Mouse (Mus musculus): ENCODE data around the gene 1700061G19Rik. TPM values are rescaled to one million over a fixed set of nuclear protein-coding genes. Genes with fewer than 3 reads are reported as not detected.

The 1700061G19Rik gene
- polyA plus RNA-seq, 1 experiment from 2014 or later = 0.63 TPM

DNA sequence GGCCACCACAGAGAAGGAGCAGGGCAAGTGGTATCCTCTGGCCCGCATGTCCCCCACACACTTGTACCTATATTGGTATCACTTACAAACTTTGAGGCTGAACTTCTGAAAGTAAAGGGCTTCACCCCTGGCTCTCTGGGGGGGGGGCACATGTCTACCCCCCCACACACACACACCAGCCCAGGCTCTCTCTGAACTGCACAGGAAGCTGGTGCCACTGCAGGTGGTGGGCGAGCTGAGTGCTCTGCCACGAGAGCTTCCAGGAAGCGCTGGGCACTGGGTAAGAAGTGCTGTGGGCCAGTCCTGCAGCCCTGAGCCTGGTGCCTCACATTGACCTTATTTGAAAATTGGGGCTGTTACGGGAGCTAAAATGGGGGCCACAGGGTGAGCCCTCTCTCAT is 31.6 kb upstream of the 1700061G19Rik start:
- H3K4me1 ChIP-seq = no peaks in the 10 kb centered on the region
- no peak for ATAC-seq (ENCODE audit: insufficient read depth, low FRiP score, low read depth)
- 80% methylated on average over 5 of the region's 5 CpGs for WGBS
- no peak overlapping the region for H3K27ac ChIP-seq
- H3K4me3 ChIP-seq (replicated peaks) = no peak overlapping the region
- H3K4me2 ChIP-seq = no peak overlapping the region
- H3K36me3 ChIP-seq = no peaks in the 10 kb centered on the region
- no peaks in the 10 kb centered on the region for H3K9me3 ChIP-seq
- no peak overlapping the region for H3K9ac ChIP-seq
- no peaks in the 10 kb centered on the region for H3K27me3 ChIP-seq (replicated peaks)

DNA sequence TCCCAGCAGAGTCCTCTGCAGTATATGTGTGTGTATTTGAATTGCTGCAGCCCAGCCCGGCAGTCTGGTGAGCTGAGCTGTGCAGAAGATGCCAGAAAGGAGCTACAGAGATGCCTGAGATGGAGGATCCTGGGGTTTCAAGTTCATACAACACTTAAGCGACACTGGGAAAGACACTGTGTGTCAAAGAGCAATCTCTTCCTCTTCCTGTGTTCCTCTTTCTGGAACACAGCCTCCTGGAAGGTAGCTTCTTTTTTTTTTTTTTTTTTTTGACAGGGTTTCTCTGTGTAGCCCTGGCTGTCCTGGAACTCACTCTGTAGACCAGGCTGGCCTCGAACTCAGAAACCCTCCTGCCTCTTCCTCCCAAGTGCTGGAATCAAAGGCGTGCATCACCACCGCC is 26.5 kb upstream of the 1700061G19Rik start:
- no peaks in the 10 kb centered on the region for H3K27me3 ChIP-seq (replicated peaks)
- no peak for ATAC-seq (ENCODE audit: insufficient read depth, low FRiP score, low read depth)
- no peak overlapping the region for H3K27ac ChIP-seq
- WGBS = 78% methylated on average over 5 of the region's 5 CpGs
- H3K4me3 ChIP-seq (replicated peaks) = no peak overlapping the region
- no peaks in the 10 kb centered on the region for H3K4me1 ChIP-seq
- H3K9ac ChIP-seq = no peak overlapping the region
- no peaks in the 10 kb centered on the region for H3K9me3 ChIP-seq
- no peaks in the 10 kb centered on the region for H3K36me3 ChIP-seq
- no peak overlapping the region for H3K4me2 ChIP-seq

DNA sequence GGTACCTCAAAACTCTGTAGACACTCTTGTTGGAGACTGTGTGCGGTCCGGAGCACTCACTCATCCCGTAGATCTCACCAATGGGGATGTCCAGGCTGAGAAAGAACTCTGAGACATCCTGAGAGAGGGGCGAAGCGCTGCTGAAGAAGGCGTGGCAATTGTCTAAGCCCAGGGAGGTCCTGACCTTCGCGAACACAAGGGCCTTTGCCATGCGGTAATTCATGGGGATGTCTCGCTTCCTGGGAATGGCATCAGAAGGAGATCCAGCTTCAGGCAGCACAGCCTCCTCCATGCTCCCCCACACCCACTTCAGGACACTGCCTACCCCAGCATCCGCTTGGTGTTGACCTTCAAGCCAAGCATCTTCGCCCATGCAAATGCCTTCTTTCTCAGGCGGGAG is 25.6 kb upstream of the 1700061G19Rik start:
- Histone ChIP-seq H3K27me3 (replicated peaks) (no peaks in the 10 kb centered on the region), H3K4me2 (no peak overlapping the region), H3K9me3 (no peaks in the 10 kb centered on the region), H3K36me3 (no peaks in the 10 kb centered on the region), H3K27ac (no peak overlapping the region), H3K4me1 (no peaks in the 10 kb centered on the region), H3K4me3 (replicated peaks) (no peak overlapping the region), H3K9ac (no peak overlapping the region)
- ATAC-seq (ENCODE audit: insufficient read depth, low FRiP score, low read depth) = no peak
- 83% methylated on average over 13 of the region's 13 CpGs for WGBS

DNA sequence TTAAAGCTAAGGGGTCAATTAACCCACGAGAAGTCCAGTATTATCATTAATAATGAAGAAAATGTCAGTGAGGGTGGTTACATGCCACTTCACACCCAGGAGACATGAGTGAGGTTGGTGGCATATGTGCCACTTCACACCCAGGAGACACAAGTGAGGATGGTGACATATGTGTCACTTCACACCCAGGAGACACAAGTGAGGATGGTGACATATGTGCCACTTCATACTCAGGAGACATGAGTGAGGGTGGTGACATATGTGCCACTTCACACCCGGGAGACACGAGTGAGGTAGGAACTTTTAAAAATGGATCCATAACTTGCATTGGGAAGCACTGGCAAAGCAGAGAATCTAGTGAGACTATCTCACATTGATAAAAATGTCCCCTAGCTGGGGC is 24.1 kb upstream of the 1700061G19Rik start:
- no peaks in the 10 kb centered on the region for H3K27me3 ChIP-seq (replicated peaks)
- 75% methylated on average over 3 of the region's 3 CpGs for WGBS
- no peak overlapping the region for H3K9ac ChIP-seq
- no peaks in the 10 kb centered on the region for H3K4me1 ChIP-seq
- no peak overlapping the region for H3K4me3 ChIP-seq (replicated peaks)
- no peak for ATAC-seq (ENCODE audit: insufficient read depth, low FRiP score, low read depth)
- no peak overlapping the region for H3K4me2 ChIP-seq
- H3K36me3 ChIP-seq = no peaks in the 10 kb centered on the region
- H3K27ac ChIP-seq = no peak overlapping the region
- no peaks in the 10 kb centered on the region for H3K9me3 ChIP-seq

DNA sequence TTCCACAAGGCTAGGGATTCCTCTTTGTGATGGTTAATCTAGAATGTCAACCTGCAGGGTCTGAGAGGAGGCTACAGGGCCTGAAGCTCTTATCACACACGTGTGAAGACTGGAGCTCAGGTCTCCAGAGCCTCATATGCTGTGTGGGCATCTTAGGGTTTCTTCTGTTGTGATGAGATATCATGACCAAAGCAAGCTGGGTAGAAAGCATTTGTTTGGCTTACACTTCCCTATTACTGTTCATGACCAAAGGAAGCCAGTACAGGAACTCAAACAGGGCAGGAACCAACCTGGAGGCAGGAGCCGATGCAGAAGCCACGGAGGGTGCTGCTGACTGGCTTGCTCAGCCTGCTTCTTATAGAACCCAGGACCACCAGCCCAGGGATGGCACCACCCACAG is 19.9 kb upstream of the 1700061G19Rik start:
- Histone ChIP-seq H3K4me3 (replicated peaks) (no peak overlapping the region), H3K9ac (no peak overlapping the region), H3K4me2 (no peak overlapping the region), H3K36me3 (no peaks in the 10 kb centered on the region), H3K9me3 (no peaks in the 10 kb centered on the region), H3K4me1 (no peaks in the 10 kb centered on the region), H3K27me3 (replicated peaks) (no peaks in the 10 kb centered on the region), H3K27ac (no peak overlapping the region)
- WGBS = 70% methylated on average over 3 of the region's 3 CpGs
- no peak for ATAC-seq (ENCODE audit: insufficient read depth, low FRiP score, low read depth)

DNA sequence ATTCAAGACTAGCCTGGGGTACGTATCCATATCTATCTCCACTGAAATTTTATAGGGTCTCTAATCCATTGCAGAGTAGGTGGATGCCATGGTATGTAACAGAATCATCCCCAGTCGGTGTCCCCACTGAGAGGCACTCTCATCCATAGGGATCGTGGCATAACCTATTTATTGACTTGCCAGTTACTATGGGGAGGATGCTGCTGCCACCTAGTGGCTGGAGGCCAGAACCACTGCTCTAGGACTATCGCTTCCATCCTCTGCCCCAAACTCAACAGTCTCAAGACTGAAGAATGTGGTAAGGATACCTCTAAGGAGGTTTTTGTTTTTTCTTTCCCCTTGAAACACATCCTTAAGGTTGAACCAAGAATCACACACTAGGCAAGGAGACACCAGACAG is 17.1 kb upstream of the 1700061G19Rik start:
- H3K27ac ChIP-seq = peak overlapping the region; percentile 46; the same call in 1 of the 2 replicates
- 59% methylated on average over 4 of the region's 4 CpGs for WGBS

DNA sequence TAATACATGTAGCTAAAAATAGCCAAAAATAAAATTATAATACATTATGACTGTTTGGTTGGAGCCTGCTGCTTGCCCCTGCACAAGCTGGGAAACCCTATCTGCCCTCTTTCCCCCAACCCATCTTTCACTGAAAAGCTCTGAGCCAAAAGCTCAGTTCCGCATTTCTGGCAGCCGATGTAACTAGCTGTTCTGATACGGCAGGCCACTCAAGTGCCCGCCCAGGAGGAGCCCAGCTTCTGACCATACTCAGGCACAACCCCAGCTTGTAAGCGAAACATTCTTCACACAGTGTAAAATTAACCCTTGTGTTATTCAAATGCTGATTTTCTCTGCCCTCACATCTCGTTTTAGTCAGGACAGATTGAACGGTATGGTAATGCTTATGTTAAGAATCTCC is 16.4 kb upstream of the 1700061G19Rik start:
- peak overlapping the region; percentile 46; the same call in 1 of the 2 replicates for H3K27ac ChIP-seq
- H3K36me3 ChIP-seq = no peaks in the 10 kb centered on the region
- WGBS = 42% methylated on average over 7 of the region's 7 CpGs
- no peaks in the 10 kb centered on the region for H3K4me1 ChIP-seq
- no peak overlapping the region for H3K4me3 ChIP-seq (replicated peaks)
- no peak for ATAC-seq (ENCODE audit: insufficient read depth, low FRiP score, low read depth)
- H3K9me3 ChIP-seq = no peaks in the 10 kb centered on the region
- H3K4me2 ChIP-seq = no peak overlapping the region
- H3K27me3 ChIP-seq (replicated peaks) = no peaks in the 10 kb centered on the region
- H3K9ac ChIP-seq = no peak overlapping the region

More for the DNA sequence above, 17.1 kb upstream of the 1700061G19Rik start:
- no peak for ATAC-seq (ENCODE audit: insufficient read depth, low FRiP score, low read depth)
- H3K9me3 ChIP-seq = no peaks in the 10 kb centered on the region
- H3K4me1 ChIP-seq = no peaks in the 10 kb centered on the region
- no peak overlapping the region for H3K9ac ChIP-seq
- no peak overlapping the region for H3K4me3 ChIP-seq (replicated peaks)
- H3K27me3 ChIP-seq (replicated peaks) = no peaks in the 10 kb centered on the region
- H3K4me2 ChIP-seq = no peak overlapping the region
- H3K36me3 ChIP-seq = no peaks in the 10 kb centered on the region

DNA sequence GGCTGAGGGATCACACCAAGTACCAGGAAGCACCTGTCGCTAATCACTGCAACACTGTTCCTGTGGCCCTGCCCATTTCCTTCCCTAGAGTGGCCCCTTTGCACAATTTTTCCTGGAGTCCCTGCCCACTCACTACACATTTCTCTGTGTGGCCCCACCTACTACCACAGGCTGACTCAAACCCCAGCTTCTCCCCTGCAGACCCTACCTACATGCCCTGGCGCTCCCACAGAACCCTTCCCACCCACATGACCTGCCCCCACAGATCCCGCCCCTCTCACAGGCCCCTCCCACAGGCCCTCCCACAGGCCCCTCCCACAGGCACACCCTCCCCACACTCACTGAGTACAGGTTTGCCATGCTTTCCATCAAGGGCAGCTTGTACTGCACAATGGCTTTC is 14.1 kb upstream of the 1700061G19Rik start:
- peak; percentile 39; the same call in 1 of the 2 replicates for ATAC-seq (ENCODE audit: insufficient read depth, low FRiP score, low read depth)
- H3K27me3 ChIP-seq (replicated peaks) = no peaks in the 10 kb centered on the region
- H3K27ac ChIP-seq = no peak overlapping the region
- no peak overlapping the region for H3K4me2 ChIP-seq
- no peak overlapping the region for H3K9ac ChIP-seq
- no peaks in the 10 kb centered on the region for H3K9me3 ChIP-seq
- no peak overlapping the region for H3K4me3 ChIP-seq (replicated peaks)
- no peaks in the 10 kb centered on the region for H3K4me1 ChIP-seq
- H3K36me3 ChIP-seq = no peaks in the 10 kb centered on the region
- WGBS = 47% methylated on average over 3 of the region's 3 CpGs

DNA sequence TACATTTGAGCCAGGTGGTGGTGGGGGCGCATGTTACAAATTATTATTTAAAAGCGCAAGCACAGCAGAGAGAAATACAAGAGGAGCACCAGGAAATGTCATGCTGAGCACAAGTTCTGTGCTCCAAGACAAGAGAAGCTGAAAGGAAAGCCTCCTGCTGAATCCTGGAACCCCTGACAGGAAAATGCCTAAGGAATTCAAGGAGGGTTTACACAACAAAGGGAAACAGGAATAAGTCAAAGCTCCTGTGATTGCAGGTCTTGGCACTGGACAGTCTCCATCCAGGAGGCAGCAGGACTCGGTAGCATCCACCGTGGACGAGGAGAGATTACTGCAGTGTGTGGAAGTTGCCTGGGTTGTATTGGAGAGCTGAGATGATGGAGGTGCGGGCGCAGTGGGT is 9.2 kb upstream of the 1700061G19Rik start:
- Histone ChIP-seq H3K9ac (no peak overlapping the region), H3K9me3 (no peaks in the 10 kb centered on the region), H3K4me2 (no peak overlapping the region), H3K27me3 (replicated peaks) (no peaks in the 10 kb centered on the region), H3K27ac (no peak overlapping the region), H3K4me1 (no peaks in the 10 kb centered on the region), H3K4me3 (replicated peaks) (no peak overlapping the region), H3K36me3 (no peaks in the 10 kb centered on the region)
- no peak for ATAC-seq (ENCODE audit: insufficient read depth, low FRiP score, low read depth)
- 73% methylated on average over 7 of the region's 7 CpGs for WGBS

DNA sequence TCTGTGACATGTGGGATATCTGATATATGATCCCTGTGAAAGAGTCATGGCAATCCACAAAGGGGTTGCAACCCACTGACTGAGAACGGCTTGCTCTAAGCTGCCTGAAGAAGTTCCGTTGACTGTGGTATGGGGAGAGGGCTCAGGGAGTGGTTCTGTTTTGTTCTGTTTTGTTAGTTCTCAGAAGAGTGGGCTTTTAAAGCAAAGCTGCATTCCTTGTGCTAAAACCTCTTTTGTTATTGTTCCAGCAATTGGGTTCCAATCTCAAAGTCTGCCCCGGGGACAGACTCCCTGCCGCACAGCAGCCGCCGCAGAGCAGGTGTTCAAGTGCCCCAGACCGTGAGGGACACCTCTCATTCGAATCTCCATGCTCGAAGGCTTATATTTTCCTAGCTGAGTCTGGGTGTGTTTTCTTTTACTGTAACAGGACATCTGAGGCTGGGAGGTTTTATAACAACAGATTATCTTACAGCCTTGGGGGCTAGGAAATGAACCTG is 5.7 kb upstream of the 1700061G19Rik start:
- Histone ChIP-seq H3K4me1 (no peaks in the 10 kb centered on the region), H3K9me3 (no peaks in the 10 kb centered on the region), H3K9ac (no peak overlapping the region), H3K27me3 (replicated peaks) (no peaks in the 10 kb centered on the region), H3K27ac (no peak overlapping the region), H3K4me3 (replicated peaks) (no peak overlapping the region), H3K4me2 (no peak overlapping the region), H3K36me3 (no peaks in the 10 kb centered on the region)
- ATAC-seq (ENCODE audit: insufficient read depth, low FRiP score, low read depth) = no peak
- 81% methylated on average over 9 of the region's 9 CpGs for WGBS

DNA sequence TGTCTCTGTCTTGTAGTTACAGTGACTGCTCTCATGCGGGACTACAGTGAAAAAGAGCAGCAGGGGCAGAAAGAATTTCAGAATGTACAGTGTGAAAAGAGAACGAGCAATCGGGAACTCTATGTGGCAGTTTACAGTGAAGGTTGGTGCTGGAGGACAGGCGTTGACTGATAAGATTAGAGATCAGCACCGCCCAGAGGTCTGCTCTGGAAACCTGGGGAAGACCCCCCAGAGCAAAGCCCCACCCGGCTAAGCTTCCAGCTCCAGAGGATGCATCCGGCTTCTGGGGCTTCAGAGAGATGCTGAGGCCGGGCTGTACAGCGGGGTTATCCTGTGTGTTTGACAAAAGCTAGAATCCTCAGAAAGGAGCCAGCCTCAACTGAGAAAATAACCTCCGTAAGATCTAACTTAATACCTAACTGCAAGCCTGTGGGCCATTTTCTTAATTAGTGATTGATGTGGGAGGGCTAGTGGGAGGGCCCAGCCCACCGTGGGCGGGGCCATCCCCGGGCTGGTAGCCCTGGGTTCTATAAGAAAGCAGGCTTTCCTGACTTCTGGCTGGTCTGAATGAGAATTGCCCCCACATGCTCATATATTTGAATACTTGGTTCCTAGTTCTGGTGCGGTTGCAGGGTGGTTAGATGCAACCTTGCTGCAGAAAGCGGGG is 4.9 kb upstream of the 1700061G19Rik start:
- no peak overlapping the region for H3K4me3 ChIP-seq (replicated peaks)
- no peaks in the 10 kb centered on the region for H3K27me3 ChIP-seq (replicated peaks)
- no peaks in the 10 kb centered on the region for H3K9me3 ChIP-seq
- H3K27ac ChIP-seq = no peak overlapping the region
- H3K36me3 ChIP-seq = no peaks in the 10 kb centered on the region
- H3K9ac ChIP-seq = no peak overlapping the region
- WGBS = 66% methylated on average over 15 of the region's 15 CpGs
- H3K4me1 ChIP-seq = no peaks in the 10 kb centered on the region
- ATAC-seq (ENCODE audit: insufficient read depth, low FRiP score, low read depth) = no peak
- H3K4me2 ChIP-seq = no peak overlapping the region

DNA sequence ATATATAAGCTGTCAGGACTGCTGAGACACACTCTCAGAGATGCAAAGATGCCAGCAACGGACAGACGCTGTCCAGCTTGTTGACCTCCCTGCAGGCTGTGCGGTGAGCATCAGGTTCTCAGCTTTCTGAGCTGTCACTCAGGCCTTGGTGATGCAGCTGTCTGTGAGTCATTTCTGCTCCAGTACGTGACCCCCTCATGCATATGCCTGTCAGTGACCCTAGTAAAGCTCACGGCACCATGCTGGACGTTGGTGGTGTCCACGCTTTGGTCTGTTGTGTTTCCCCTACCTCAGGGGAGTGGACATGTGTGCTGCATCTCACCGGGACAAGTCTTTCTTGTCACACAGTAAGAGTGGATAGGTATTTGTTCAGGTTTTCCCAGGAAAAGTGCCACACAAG is 3.5 kb upstream of the 1700061G19Rik start:
- H3K27ac ChIP-seq = no peak overlapping the region
- no peak overlapping the region for H3K4me2 ChIP-seq
- no peaks in the 10 kb centered on the region for H3K9me3 ChIP-seq
- H3K27me3 ChIP-seq (replicated peaks) = no peaks in the 10 kb centered on the region
- H3K36me3 ChIP-seq = no peaks in the 10 kb centered on the region
- H3K4me3 ChIP-seq (replicated peaks) = no peak overlapping the region
- 63% methylated on average over 8 of the region's 8 CpGs for WGBS
- no peak for ATAC-seq (ENCODE audit: insufficient read depth, low FRiP score, low read depth)
- no peak overlapping the region for H3K9ac ChIP-seq
- H3K4me1 ChIP-seq = no peaks in the 10 kb centered on the region

DNA sequence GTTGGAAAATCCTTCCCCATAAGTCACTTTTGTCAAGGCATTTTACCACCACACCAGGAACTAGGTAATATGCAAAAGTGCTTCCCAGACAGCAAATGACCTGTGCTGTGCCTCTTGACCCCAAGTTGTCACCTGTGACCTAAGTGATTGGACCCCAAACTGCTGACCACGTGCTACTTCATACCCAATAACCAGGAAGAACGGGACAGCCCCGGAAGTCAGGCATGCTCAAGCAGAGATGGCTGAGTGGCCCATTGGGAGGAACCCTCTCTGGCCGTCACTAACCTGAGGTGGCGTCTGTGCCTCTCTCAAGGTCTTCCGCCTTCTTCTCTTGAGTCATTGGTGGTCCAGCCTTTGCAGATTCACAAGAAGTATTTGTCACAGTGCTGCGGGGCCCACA is 2.8 kb upstream of the 1700061G19Rik start:
- Histone ChIP-seq H3K4me2 (no peak overlapping the region), H3K27ac (no peak overlapping the region), H3K36me3 (no peaks in the 10 kb centered on the region), H3K9me3 (no peaks in the 10 kb centered on the region), H3K4me3 (replicated peaks) (no peak overlapping the region), H3K27me3 (replicated peaks) (no peaks in the 10 kb centered on the region), H3K9ac (no peak overlapping the region), H3K4me1 (no peaks in the 10 kb centered on the region)
- 70% methylated on average over 7 of the region's 7 CpGs for WGBS
- no peak for ATAC-seq (ENCODE audit: insufficient read depth, low FRiP score, low read depth)

Measured in stomach, embryonic 15.5 days (tissue).